Mouse (Mus musculus) testis, adult 2 months (tissue): Measurements from ENCODE around the gene Map1lc3a.

Experiments
- CTCF ChIP-seq: fragments of 200-500 bp; IDR thresholded peaks from 2 replicates; pipeline ENCODE4 v1.5.1; 2012; ENCODE audit warnings: low read depth, mild to moderate bottlenecking, inconsistent platforms, low read length, moderate library complexity; ENCODE audit not compliant: control insufficient read depth, insufficient read depth, insufficient replicate concordance
- POLR2A ChIP-seq: fragments of 200-500 bp; IDR thresholded peaks from 2 replicates; pipeline ENCODE4 v1.6.1; 2012; ENCODE audit warnings: low read depth, mild to moderate bottlenecking, inconsistent platforms, low read length, moderate library complexity; ENCODE audit not compliant: control insufficient read depth

- no peak for TF ChIP-seq CTCF
- no peak for TF ChIP-seq POLR2A
Observed at GRCm38 (mm10) chr2:155240915-155241314, 35.2 kb upstream of the Map1lc3a start.
